Mouse (Mus musculus) myocyte (in vitro differentiated cells): ENCODE measurements at regions not wholly inside any gene's neighbourhood (a gene's known extent, or its start where the extent isn't known, plus 50 kb on each side); places are given as distances from the start of the nearest gene placed in this dataset.

ENCODE experiments used
- E2F4 ChIP-seq: IDR thresholded peaks from one replicate; pipeline ENCODE4 v1.6.1; 2011; ENCODE audit warnings: mild to moderate bottlenecking, control low read depth, moderate library complexity; ENCODE audit not compliant: insufficient read depth
- POLR2A ChIP-seq: IDR thresholded peaks from one replicate; pipeline ENCODE4 v1.6.1; 2011; ENCODE audit warnings: low read depth, mild to moderate bottlenecking, control low read depth, moderate library complexity; ENCODE audit not compliant: insufficient read length
- REST ChIP-seq: IDR thresholded peaks from one replicate; pipeline ENCODE4 v1.6.1; 2011; ENCODE audit warnings: mild to moderate bottlenecking, control low read depth, moderate library complexity; ENCODE audit not compliant: insufficient read depth, insufficient read length
- TCF12 ChIP-seq: IDR thresholded peaks from one replicate; pipeline ENCODE4 v1.6.1; 2011; ENCODE audit warnings: mild to moderate bottlenecking, control low read depth; ENCODE audit not compliant: poor library complexity, insufficient read depth, severe bottlenecking

- TF ChIP-seq REST (no peak), POLR2A (no peak), E2F4 (no peak), TCF12 (no peak)
These were observed 106.6 kb downstream of the Gadd45g start for GRCm38 (mm10) chr13:51953084-51953483.
